Mouse (Mus musculus) activated CD4-positive, CD25-positive, alpha-beta regulatory T cell, adult 4 months (primary cell): Measurements from ENCODE around the gene Ubash3b. TPM values are rescaled to one million over a fixed set of nuclear protein-coding genes. Genes with fewer than 3 reads are reported as not detected.
A peak's percentile ranks its signal among the peaks of the same experiment; 100 is the strongest.

Experiments used
- ATAC-seq: one replicate; pipeline ENCODE4 v1.8.0; 2017
- polyA plus RNA-seq, 2 experiments: library from polyadenylated mRNA; unstranded; fragments of 100-300 nt; shearing (Covaris generic); gene quantifications; one replicate each; pipeline ENCODE4 v1.2.1; 2017

Ubash3b gene
- polyA plus RNA-seq, 2 experiments from 2014 or later = 18.3 to 25.0 TPM

DNA sequence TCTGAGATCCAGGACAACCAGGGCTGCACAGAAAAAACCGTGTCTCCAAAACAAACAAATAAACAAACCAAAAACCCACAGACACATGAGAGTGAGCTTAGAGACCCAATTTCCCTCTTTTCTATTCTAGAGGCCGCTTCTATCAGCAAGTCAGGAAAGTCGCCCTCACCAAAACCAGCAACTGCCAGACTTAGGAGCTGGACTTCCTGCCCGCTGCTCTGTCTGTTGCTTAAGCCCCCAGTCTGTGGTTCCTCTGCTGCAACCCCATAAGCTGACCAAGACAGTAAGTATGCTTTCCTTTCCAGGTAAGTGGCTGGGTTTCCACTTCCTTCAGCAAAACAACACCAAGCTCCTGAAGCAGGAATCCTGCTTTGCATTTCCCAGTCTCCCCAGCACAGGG is 26.6 kb downstream of the Ubash3b start:
- ATAC-seq = no peak

DNA sequence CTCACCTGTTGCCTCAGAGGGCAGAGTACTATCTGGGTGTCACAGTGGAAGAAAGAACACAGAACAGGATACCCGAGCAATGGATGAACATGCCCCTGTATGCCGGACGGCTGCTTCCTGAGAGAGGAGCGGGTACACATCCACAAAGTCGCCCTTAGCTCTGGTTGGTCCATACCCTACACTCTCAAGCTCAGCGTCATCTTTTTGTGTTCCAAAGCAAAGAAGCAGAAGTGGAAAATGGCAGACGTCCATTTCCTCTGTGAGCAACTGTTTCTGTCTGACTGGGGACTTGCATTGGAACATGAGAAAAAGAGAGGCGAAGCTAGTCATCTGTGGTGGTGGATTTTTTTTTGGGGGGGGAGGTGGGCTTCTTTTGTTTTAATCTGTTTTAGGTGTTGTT is 30.9 kb downstream of the Ubash3b start:
- peak; percentile 38 for ATAC-seq

DNA sequence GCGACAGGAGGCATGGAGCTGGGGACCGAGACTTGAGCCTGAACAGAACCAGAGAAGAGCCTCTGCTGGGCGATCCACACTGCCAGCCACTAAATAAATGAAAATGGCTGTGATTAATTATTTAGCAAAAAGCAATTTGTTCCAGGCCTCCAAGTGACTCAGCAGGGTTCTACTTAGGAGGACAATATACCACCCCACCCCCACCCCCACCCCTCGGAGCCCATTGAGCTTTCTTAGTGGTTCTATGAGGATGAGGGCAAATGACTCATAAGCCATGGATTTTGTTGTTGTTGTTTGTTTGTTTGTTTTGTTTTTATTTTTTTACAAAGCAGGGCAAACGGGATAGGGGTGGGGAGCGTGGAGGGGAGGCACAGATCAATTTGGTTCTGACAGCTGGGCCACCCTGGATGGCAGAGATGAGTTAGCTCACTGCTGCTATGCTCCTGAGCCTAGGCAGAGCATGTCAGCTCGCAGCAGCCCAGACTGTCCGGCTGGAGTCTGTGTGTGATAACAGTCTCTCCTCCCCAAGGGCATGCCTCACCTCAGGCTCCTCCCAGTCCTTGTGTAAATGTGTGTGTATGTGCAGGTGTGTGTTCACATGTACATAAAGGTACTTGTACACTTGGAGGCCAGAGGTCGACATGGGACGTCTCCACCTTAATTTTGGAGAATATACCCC is 31.6 kb downstream of the Ubash3b start:
- ATAC-seq = no peak

DNA sequence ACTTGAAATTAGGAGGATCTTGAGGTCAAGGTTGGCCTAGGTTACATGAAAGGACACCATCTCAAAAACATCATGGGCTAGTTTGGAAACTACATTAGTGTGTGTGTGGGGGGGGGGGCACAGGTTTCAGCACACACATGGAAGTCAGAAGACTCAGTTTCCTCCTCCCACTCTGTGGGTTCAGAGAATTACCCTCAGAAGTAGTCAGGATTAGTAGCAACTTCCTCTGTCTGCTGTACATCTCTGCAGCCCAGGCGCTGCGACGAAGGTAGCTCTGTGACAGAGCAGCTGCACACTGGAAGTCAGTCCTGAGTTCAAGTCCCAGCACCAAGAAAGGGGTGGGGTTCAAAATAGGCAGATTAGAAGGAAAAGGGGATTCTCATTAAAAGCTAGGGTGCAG is 32.2 kb downstream of the Ubash3b start:
- ATAC-seq = peak; percentile 77

DNA sequence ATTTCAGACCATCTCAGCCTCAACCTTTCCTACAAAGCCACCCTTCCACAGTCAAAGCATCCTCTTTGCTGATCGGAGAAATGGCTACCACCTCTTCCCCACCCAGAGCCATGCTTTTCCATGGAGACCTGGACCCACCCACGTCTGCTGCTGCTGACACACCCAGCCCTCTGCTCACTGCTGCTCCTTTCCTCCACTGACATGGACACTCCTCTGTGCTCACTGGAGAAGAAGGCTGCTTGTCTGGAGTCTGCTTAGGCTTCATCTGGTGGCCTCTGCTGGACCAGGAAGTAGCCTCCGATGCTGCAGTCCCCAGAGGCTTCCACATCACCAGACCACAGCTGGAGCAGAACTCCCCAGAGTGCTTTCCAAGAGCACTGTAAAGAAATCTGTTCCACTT is 34.8 kb downstream of the Ubash3b start:
- no peak for ATAC-seq

DNA sequence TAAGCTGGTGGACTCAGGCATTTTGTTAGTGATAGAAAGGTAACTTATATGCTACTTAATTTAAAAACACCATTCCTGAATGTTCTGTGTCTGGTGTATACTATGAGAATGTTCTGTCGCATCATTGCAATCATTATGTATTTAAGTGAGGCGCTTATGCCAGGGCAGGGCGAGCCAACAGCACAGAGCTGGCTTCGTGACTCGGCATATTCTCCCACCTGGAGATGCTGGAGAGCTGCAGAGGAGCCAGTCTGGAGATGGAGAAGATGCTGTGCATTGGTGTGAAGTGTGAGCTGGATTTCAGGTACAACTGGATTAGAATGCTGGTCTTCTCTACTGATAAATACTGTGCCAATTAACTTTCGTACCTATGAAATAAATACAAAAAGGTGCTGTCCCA is 37.2 kb downstream of the Ubash3b start:
- no peak for ATAC-seq

DNA sequence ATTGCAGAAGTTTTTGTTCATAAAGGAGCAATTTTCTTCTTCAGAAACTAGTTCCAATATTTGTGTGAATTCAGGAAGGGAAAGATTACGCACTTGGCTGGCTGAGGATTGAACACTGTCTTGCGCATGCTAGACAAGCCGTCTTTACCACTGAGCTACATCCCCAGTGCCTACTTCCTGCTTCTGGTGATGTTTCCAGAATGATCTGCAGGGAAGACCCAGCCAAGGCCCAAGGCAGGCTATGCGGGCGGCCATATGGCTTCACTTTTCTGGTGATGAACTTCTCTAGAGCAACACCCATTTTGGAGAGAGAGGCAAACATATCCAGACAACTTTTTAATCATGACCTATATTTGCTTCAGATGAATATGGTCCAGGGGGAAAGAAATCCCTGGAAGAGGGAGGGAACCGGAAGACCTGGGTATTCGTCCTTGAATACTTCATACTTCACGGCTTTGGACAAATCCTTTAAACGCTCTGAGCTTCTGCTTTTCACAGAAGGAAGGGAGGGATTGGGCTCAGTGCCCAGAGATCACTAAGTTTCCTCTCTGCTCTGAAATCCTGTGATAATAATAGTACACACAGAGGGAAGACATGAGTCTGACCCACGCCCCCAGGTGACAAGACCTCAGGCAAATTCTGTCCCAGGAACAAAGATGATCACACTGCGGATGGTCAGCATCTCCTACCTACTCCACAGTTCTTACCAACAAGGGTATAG is 38.9 kb downstream of the Ubash3b start:
- no peak for ATAC-seq

DNA sequence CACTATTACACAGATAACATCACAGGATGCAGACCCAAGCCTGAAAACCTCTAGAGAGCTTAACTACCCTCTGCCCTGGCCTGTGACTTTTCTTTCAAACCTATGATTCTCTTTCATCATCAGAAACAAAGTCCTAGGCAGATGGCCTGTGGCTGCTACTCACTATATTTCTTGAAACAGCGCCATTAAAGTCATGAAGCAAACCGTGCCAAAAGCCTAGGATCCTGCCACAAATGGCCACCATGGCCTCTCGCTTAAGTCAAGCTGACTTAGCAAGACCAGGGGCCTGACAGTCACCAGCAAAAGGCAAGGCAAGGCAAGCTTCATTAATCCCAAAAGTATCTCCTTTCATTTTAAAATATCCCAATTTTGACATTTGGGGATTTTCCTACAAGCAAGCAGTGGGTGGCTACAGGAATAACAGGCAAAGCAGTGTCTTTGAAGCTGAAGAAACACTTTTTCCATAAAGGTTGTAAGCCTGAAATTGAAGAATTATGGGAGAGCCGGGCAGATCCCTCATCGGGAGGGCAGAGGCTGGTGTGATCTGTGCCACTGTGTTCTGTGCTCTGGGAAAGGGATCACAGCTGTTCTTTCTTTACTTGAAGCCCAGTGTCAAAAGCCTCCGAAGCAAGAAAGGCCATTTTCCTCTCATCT is 39.7 kb downstream of the Ubash3b start:
- no peak for ATAC-seq

DNA sequence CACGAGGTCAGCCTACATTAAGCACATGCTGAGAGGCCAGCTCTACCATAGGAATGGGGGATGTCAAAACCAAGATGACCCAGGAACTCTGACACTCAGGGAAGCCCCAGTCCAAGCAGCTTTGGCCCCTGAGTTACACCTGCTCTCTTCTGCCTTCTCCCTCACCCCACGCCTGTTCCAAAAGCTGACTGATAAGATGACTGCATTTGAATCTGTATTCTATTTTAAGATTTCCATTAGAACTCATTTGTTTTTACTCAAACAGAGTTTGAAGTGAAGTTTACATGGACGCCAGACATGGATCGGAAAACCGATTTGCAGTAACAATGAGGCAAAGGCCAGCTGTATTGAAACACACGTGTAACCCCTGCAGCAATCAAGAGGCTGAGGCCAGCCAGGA is 41.5 kb downstream of the Ubash3b start:
- no peak for ATAC-seq

DNA sequence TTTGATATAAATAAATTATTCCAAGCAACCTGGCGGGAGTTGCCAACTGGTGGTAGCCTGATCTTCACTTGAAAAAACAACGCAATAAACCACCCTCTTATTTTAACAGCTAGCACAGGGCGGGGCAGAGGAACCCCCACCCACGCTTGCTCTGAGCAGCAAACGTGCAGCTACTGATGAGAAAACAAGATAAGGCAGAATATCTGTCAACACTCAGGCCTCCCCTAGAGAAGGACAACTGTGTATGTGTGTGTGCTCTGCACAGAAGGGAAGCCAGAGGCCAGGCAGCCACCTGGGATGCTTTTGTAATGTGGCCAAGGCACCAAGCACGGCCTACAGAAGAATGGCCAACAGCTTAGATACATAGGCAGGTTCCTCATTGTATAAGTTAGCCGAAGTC is 43.4 kb downstream of the Ubash3b start:
- ATAC-seq = peak; percentile 85

DNA sequence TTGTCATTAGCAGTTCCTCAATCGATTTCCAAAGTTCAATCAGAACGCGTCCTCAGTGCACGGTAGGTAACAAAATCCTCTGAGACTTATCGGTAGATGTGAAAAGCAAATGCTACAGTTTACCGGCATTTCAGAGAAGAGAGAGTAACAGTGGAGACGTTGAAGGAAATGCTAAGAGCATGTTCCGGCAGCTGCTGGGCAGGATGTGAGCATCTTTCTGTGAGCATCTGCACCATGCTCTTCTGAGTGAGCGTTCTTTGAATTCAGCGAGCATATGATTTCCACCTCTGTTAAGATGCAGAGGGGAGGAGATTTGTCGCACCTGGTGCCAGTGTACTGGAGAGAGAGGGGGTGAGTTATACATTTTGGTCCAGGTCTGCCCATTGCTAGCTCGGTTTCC is 45.4 kb downstream of the Ubash3b start:
- peak; percentile 70 for ATAC-seq

DNA sequence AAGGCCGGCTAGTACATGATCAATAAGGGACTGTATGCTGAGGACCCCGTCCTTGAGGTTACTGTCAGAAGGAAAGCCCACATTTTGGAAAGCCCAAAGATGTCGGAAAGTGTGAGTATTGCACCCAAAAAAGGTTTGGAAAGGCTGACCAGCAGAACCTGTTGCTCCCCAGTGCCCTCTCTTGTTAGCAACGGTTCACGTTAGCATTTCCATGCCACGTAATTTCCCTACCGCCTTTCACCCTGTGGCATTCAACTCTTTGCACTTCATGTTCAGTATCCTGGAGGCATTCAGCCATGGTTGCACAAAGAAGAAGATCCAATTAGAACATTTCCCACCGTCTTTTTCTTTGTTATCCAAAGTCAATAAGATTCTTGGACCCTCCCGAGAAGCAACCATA is 47.1 kb downstream of the Ubash3b start:
- no peak for ATAC-seq

DNA sequence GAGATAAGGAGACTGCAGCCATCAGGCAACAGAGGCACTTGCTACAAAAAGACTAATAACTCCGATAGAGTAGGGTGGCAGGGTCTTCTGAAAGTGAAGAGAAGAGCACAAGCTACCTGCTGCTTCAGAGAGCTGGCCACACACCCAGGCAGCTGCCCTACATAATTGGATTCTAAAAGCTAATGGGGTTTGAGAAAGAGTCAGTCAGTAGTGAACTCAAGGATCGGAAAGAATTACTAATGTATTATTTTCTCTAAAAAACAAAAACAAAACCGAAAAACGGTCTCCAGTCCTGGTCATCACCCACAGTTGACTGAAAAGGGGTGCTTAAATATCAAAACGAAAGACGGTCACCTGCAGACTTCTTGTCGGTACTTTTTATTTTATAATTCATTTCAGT is 51.7 kb downstream of the Ubash3b start:
- ATAC-seq = no peak

DNA sequence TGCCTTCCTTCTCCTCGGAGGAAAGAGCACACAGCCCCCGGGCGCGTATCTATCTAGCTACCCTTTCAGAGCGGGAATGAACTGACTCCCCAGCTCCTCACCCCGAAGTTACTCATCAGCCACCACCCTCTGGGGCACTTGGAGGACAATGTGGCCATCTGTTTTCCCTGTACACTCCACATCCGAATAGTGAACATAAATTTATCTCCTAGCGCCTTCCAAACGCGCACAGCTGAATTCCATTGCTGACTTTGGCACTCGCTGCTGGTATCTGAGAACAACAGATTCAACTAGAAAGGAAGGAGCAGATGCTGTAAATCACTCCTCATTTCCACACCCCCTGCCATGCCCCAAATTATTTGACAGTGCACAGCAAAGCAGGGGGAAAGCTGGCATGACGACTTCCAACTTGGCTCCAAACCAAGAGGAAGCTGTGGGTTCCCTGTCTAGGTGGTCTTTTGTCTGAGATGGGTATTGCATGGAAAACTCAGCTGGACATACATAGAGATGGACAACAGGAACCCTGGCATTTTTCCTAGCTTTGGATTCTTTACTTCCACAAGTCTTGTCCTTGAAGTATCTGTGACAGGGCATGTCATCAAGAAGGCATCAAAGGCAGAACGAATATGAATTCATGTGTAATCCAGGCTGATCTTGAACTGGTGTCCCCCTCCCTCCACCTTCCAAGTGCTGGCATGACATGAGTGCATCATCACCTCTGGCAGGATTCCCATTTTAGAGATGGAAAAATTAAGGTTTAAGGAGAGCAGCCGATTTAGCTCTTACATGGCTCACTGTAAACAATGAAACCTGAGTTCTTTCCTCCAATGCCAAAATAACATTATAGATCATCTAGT is 52.9 kb downstream of the Ubash3b start:
- no peak for ATAC-seq

DNA sequence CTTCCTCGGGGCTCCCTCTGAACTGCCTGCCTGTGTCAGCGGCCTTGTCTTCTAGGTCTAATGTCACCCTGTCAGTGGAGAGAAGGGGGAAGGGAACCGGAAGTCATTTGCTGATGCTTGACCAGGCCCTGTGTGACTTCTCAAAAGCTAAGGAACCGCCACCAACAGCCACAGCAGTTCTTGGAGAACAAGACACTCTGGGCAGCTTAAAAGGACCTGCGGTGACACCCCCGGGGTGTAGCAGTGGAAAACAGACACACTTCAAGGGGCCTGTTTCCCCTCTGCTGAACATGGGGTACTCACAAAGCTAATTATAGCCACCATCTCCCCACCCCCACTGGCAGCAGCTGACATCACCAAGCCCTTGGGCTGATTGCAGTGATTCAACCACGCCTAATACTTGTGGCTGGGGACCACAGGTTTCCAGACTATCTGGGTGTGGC is 56.3 kb downstream of the Ubash3b start:
- ATAC-seq = peak; percentile 59

DNA sequence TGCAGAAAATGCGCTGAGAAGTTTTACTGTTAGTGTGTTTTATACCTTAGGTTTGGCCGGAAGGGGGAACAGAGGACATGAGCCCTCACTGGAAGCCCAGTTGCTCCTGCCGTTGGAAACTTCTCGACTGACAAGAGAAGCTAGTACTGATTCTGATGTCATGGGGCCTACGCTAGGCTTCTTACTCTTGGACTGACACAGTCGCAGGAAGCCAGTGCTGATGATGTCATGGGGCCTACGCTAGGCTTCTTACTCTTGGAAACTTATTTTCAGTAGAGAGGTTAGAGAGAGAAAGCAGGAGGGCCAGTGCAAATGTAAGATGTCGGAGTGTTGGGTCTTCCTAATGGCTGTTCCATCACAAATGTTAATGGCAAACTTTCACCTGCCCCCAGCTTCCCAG is 57.8 kb downstream of the Ubash3b start:
- peak; percentile 34 for ATAC-seq

DNA sequence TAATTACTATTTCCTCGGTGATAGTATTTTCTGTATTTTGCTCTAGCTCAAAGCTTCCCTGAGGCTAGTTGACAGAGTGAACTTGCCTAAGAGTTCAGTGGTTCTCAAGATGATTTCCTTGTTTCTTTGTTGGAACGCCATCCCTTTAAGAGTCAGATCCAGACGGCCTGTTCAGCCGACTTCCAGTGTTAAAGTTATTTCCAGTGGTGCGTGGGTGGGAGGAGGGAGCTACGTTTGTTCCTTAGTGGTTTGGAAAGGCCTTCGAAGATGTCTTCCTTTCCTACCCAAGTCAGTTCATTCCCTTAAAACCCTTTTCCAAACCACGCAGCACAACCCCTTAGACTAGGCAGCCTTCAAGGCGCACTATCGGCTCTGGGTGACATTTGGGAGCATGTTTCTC is 58.9 kb downstream of the Ubash3b start:
- ATAC-seq = no peak

DNA sequence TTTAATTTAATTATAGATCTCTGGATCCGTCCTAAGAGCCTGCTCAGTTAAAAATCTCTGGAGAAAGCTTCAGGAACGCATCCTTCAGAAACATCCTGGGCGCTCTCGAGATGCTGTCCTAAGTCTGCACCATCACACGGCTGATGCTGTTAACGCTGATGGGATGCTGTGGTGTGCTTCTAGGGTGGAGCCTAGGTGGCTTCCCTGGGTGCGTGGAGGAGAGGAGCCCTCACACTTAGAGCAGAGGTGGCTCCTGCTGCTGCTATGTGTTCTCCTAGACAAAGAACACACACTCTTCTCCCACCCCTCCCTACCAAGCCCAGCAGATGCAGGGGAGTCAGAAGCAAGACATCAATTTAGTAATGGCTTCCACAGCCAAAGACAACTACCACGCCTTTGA is 61.6 kb downstream of the Ubash3b start:
- ATAC-seq = no peak

DNA sequence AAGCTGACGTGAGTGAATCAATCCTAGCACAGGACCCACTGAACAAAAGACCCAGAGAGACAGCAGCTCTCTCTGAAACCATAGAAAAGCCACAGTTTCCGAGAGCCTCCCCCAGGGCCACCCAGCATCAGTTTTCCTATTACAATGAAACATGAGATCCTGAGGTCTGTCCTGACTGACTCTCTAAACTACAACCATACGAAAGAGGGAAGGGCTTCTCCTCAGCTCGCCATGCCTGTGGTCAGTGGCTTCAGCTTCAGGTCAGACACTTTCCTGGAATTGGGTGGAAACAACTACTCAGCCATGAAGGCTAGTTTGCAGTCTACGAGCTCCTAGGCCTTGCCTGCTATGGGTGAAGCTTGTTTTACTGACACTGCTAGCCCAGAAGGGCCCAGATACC is 62.4 kb downstream of the Ubash3b start:
- ATAC-seq = no peak

DNA sequence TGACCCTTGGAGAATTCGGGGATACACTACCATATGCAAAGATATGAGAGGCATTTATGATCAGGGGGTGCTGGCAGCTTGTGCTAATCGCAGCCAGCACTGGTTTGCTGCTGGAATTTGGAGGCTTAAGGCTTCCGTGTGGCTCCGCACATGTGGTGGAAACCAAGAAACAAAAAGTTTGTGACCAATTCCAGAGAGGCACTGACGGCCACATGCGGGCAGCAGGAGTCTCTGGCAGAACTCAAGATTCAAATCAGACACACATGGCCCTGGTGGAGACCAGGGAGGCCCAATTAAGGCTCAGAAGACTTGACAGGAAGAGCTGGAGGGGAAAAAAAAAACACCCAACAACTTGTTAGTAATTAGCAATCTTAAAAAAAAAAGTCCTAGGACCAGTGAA is 63.4 kb downstream of the Ubash3b start:
- no peak for ATAC-seq

DNA sequence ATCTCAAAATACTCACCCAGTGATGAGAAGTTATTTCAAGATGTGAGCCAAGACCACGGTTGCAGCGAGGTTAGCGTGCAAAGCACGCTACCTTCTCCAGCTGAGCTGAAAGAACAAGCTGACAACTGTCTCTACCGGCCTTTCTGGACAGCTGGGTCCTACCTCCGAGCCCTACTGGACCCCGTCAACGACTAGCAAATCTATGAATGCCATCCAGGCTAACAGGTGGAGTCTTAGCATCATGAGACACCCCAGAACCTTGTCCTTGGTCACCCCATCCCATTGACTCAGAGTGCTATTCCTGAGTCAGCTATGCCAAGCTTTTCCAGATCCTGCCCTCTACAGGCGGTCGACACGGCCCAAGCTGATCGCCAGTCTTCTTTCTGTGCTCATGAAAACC is 69.5 kb downstream of the Ubash3b start:
- no peak for ATAC-seq

DNA sequence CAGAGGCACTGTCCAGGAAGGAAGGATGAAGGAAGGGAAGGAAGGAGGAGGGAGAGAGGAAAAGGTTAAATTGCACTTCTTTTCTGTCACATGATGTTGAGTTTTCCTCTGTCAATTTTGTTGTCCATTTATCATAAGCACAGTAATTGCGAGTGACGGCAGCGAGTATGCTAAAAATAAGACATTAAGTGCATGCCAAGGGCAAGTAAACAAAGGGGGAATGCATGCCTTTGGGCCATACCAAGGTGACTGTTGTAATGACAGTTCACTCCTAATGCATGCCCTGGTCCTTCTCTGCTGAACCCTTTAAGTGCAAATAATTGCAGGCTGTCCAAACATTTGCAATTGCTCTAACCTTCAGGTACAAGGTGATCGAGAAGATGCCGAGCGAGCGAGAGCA is 70.3 kb downstream of the Ubash3b start:
- ATAC-seq = no peak

DNA sequence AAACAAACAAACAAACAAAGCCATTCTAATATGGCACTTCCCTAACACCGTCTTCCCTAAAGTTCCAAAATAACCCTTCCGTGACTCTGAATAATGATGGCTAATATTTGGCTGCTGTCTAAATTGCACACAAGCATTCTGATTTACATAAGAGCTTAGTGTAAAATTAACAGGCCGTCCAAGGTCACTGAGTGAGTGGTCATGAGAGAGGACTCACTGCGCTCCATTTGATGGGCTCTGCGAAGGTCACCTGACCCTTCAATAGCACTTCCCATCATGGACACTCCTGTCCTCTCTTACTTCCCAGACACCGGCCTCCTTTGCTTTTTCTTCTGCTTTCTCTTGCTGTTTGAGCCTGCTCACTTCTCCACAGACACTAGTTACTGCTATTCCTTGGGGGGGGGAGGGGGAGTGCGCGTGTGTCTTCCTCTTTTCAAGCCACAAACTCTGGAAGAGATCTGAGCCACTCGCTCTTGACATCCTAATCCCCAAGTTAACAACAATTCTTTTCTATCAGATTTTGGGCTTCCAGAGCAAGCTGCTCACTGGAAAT is 73.6 kb downstream of the Ubash3b start:
- no peak for ATAC-seq
